Mouse (Mus musculus): Measurements from ENCODE around the gene Gm11032.

DNA sequence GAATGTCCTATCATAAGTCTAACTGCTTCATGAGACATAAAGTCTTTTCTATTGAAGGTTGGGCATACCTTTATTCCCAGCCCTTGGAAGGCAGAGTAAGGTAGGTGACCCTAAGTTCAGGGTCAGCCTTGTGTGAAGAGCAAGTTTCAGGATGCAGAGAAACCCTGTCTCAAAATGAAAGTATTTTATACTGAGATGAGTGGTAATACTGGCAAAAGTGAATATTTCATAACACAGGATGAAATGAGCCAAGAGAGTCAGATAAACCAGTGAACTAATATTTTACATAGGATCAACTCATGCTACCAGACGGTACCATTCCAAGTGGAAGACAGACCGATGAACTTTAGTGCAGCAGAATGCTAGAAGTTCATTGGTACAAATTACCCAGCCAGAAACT, 21.5 kb upstream of the Gm11032 start:
- TF ChIP-seq CTCF (IDR thresholded peaks at IDR 0.05) (no peak), EP300 (IDR thresholded peaks at IDR 0.05) (no peak)
